19 mouse cellular contexts compared by ENCODE assay signal in the genomic region with DNA sequence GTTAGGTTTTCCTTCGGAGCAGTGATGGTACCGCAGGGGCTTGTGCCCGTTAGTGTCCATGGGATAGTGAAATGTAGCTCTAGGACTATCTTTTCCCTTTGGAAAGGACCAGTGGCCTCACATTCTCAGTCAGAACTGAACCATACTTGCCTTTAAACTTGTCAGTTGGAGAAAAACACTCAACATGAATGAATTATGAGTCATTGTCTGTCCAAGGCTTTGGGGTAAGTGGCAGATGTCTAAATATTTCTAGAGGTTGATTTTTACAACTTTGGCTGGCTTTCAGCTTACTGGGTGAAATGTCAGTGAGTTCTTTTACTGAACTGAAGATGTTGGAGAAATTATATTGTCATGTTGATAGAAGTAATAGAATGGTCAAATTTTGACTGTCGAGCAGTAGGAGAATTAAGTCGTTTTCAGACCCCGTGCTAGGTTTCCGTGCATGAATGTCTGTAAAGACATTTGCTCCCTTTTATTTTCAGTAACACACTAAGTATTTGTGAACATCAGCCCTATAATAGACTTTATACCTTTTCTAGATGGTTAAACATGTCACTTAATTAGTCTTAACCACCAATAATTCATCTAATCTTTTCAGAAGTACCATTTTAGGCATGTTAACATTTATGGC. TPM values are rescaled to one million over a fixed set of nuclear protein-coding genes. Genes with fewer than 3 reads are reported as not detected.
DNase-seq lines count a peak whose midpoint lies in the region; ATAC-seq lines count a peak whose summit lies in the region.
"Had no signal": no experiment of that assay in that cellular context is flagged by ENCODE, and none has a peak within 500 bp of the region (broad histone marks: within the 10 kb centered on the region; RNA-seq: fewer than 3 reads in every experiment).

No protein-coding gene starts in this region.

- peaks cover 61% of the 10 kb centered on the region for H3K27me3 ChIP-seq in forebrain, embryonic 13.5 days
- peaks cover 4% of the 10 kb centered on the region; the same call in 1 of the 2 replicates for H3K27me3 ChIP-seq in forebrain, embryonic 16.5 days (replicated peaks; ENCODE audit: control insufficient read depth, insufficient read depth, low read length)
- H3K27me3 ChIP-seq: embryonic facial prominence, embryonic 15.5 days; heart, embryonic 13.5 days had no signal

- no peak overlapping the region for H3K9ac ChIP-seq in forebrain, embryonic 13.5 days
- H3K9ac ChIP-seq in forebrain, embryonic 16.5 days (replicated peaks; ENCODE audit: low read depth, low read length), result no peak overlapping the region
- H3K9ac ChIP-seq: embryonic facial prominence, embryonic 15.5 days; heart, embryonic 13.5 days; hindbrain, embryonic 15.5 days had no signal

- no peak overlapping the region for H3K27ac ChIP-seq in forebrain, embryonic 13.5 days
- no peak overlapping the region for H3K27ac ChIP-seq in forebrain, embryonic 16.5 days (ENCODE audit: low read length)
- H3K27ac ChIP-seq: embryonic facial prominence, embryonic 15.5 days; forebrain, embryonic 10.5 days; gastrocnemius, adult 2 months; heart, embryonic 13.5 days; hindbrain, embryonic 15.5 days had no signal

- ATAC-seq in forebrain, embryonic 13.5 days, result 0 out of 2 replicates have a peak, but pooled peaks have one; percentile 17
- ATAC-seq in forebrain, embryonic 16.5 days, result no peak

- WGBS in forebrain, embryonic 13.5 days, result 16% methylated on average over 7 of the region's 7 CpGs
- WGBS in forebrain, embryonic 16.5 days, result 24% methylated on average over 7 of the region's 7 CpGs

- H3K4me1 ChIP-seq in forebrain, embryonic 13.5 days, result peaks cover 20% of the 10 kb centered on the region
- H3K4me1 ChIP-seq in forebrain, embryonic 16.5 days (replicated peaks; ENCODE audit: control insufficient read depth, insufficient read depth, low read length), result peaks cover 13% of the 10 kb centered on the region
- H3K4me1 ChIP-seq: embryonic facial prominence, embryonic 15.5 days had no signal

- H3K9me3 ChIP-seq in forebrain, embryonic 13.5 days (replicated peaks), result no peaks in the 10 kb centered on the region
- H3K9me3 ChIP-seq in forebrain, embryonic 16.5 days (ENCODE audit: control insufficient read depth, low read length), result no peaks in the 10 kb centered on the region
- H3K9me3 ChIP-seq: embryonic facial prominence, embryonic 15.5 days; forebrain, embryonic 10.5 days; heart, embryonic 13.5 days; hindbrain, embryonic 15.5 days had no signal

- H3K4me2 ChIP-seq in forebrain, embryonic 13.5 days, result no peak overlapping the region
- H3K4me2 ChIP-seq in forebrain, embryonic 16.5 days (ENCODE audit: low read length), result no peak overlapping the region
- H3K4me2 ChIP-seq: embryonic facial prominence, embryonic 15.5 days; heart, embryonic 13.5 days; hindbrain, embryonic 15.5 days had no signal

- DNase-seq in retina, embryonic 14.5 days (ENCODE audit: low spot score), result peak; percentile 29
- DNase-seq in retina, postnatal 1 day, result no peak
- DNase-seq in brain, adult 2 months (ENCODE audit: low read depth, low spot score), result peak; percentile 30
- no peak for DNase-seq in right cerebral cortex, postnatal 14 days
- no peak for DNase-seq in thymus, adult 18-20 months
- DNase-seq: adrenal gland, postnatal 14 days; cerebellum, adult 18-20 months; cerebellum, adult 9-11 months; cerebellum, postnatal 36 days; gastrocnemius, adult 2 months; gastrocnemius, postnatal 36 days; heart, postnatal 36 days had no signal

- no peak overlapping the region for H3K4me3 ChIP-seq in forebrain, embryonic 13.5 days
- H3K4me3 ChIP-seq in forebrain, embryonic 16.5 days (replicated peaks; ENCODE audit: low read length), result no peak overlapping the region
- H3K4me3 ChIP-seq: embryonic facial prominence, embryonic 15.5 days; erythroblast, embryonic 14.5 days; forebrain, embryonic 10.5 days; gastrocnemius, adult 2 months; heart, embryonic 13.5 days; hindbrain, embryonic 15.5 days had no signal

- no peaks in the 10 kb centered on the region for H3K36me3 ChIP-seq in forebrain, embryonic 13.5 days (ENCODE audit: poor library complexity, severe bottlenecking)
- no peaks in the 10 kb centered on the region for H3K36me3 ChIP-seq in forebrain, embryonic 16.5 days (ENCODE audit: control insufficient read depth, insufficient read depth)
- H3K36me3 ChIP-seq: embryonic facial prominence, embryonic 15.5 days; forebrain, embryonic 10.5 days; heart, embryonic 13.5 days; hindbrain, embryonic 15.5 days had no signal

RNA-seq across cellular contexts. Expression of a gene that starts 50.9 kb away (rescaled TPM):
- polyA plus RNA-seq in forebrain, embryonic 13.5 days (2015; fragmentation: Nextera tagmentation; extraction: Ambion mirVana), result 30.9 and 36.5 TPM in 2 replicates
- polyA plus RNA-seq in forebrain, embryonic 16.5 days (2015; fragmentation: Nextera tagmentation; extraction: Ambion mirVana), result 33.9 and 37.5 TPM in 2 replicates
- polyA plus RNA-seq: erythroblast, embryonic 14.5 days had no signal

Comparison
In these comparisons a context has a peak if more than half of its experiments do, and no peak if none do; other contexts are left out.
1. DNase-seq: peak in retina, embryonic 14.5 days (single experiment) and brain, adult 2 months (single experiment); none in retina, postnatal 1 day (single experiment), right cerebral cortex, postnatal 14 days (single experiment) and thymus, adult 18-20 months (0 of 2).